Mouse (Mus musculus): ENCODE results near the gene Xrcc4. TPM values are rescaled to one million over a fixed set of nuclear protein-coding genes. Genes with fewer than 3 reads are reported as not detected.

Gene Xrcc4
- polyA plus RNA-seq, 1 experiment from 2014 or later: 12.2 TPM

DNA sequence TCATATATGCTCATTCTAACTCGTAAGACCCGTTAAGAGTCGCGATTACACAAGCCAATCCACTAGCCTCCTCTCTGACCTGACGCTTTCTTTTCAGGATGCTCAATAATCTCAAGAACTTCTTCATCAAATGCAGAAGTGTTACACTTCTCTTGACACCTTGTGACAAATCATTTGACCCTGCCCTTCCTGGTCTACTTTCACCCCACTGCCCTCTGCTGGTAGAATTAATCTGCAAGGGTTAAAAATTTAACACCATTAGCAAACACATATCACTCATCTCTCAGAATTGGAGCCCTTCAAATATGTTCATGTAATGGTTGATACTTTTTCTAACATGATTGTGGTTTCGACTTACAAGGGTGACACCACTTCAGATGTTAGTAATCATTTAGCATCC is 37.7 kb downstream of the Xrcc4 start:
- WGBS: 76% methylated on average over 6 of the region's 6 CpGs
- Histone ChIP-seq H3K4me2 (ENCODE audit: low read depth, low read length) (no peak overlapping the region), H3K9ac (ENCODE audit: low read length) (no peak overlapping the region), H3K9me3 (replicated peaks; ENCODE audit: control insufficient read depth, low read length) (no peaks in the 10 kb centered on the region), H3K4me1 (ENCODE audit: control insufficient read depth, insufficient read depth, low read length) (no peaks in the 10 kb centered on the region), H3K27ac (ENCODE audit: low read length) (no peak overlapping the region), H3K36me3 (ENCODE audit: control insufficient read depth, insufficient read depth, low read length) (no peaks in the 10 kb centered on the region), H3K4me3 (replicated peaks; ENCODE audit: low read length) (no peak overlapping the region), H3K27me3 (ENCODE audit: control insufficient read depth, insufficient read depth, low read length) (no peaks in the 10 kb centered on the region)
- ATAC-seq (ENCODE audit: insufficient read depth, low FRiP score): no peak

DNA sequence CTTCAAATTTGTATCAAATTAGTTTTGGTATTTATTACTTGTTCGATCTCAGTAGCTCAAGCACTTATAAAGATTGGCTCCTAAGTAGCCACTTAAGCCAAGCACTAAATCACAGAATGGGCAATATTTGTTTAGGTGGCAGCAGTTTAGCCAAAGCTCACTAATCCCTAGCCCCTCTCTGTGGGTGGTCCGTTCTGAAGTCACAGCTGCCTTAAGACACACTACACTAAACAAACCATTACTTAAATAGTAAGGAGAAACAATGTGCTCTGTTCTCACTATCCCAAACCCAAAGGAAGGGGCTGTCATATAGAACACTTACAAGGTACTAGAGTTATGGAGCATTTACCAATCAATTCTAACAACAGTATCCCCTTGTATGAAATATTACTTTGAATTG is 49.8 kb downstream of the Xrcc4 start:
- Histone ChIP-seq H3K9me3 (replicated peaks; ENCODE audit: control insufficient read depth, low read length) (no peaks in the 10 kb centered on the region), H3K9ac (ENCODE audit: low read length) (no peak overlapping the region), H3K4me2 (ENCODE audit: low read depth, low read length) (no peak overlapping the region), H3K27ac (ENCODE audit: low read length) (no peak overlapping the region), H3K27me3 (ENCODE audit: control insufficient read depth, insufficient read depth, low read length) (no peaks in the 10 kb centered on the region), H3K4me1 (ENCODE audit: control insufficient read depth, insufficient read depth, low read length) (no peaks in the 10 kb centered on the region), H3K36me3 (ENCODE audit: control insufficient read depth, insufficient read depth, low read length) (no peaks in the 10 kb centered on the region), H3K4me3 (replicated peaks; ENCODE audit: low read length) (no peak overlapping the region)
- WGBS: 15% methylated on average over 2 of the region's 2 CpGs
- ATAC-seq (ENCODE audit: insufficient read depth, low FRiP score): no peak

DNA sequence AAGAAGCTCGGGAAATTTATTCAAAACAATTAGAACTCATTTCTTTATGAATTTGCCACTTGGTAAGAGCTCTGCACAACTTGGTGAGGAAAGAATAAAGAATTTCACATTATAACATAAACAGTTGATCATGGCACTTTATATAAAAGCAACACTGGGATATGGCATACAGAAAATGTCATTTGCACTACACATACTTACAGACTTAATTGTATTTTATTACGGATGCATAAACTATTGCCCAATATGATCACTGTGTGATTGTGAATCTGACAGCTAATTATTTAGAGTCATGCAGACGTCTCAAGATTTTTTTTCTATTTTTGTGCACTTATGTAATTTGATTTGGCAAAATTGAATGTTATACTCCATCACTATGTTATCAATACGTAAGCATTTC is 56.4 kb downstream of the Xrcc4 start:
- H3K9me3 ChIP-seq (replicated peaks; ENCODE audit: control insufficient read depth, low read length): no peaks in the 10 kb centered on the region
- 68% methylated on average over 4 of the region's 4 CpGs for WGBS
- no peak overlapping the region for H3K4me3 ChIP-seq (replicated peaks; ENCODE audit: low read length)
- no peak for ATAC-seq (ENCODE audit: insufficient read depth, low FRiP score)
- H3K27me3 ChIP-seq (ENCODE audit: control insufficient read depth, insufficient read depth, low read length): no peaks in the 10 kb centered on the region
- H3K27ac ChIP-seq (ENCODE audit: low read length): no peak overlapping the region
- no peak overlapping the region for H3K4me2 ChIP-seq (ENCODE audit: low read depth, low read length)
- H3K36me3 ChIP-seq (ENCODE audit: control insufficient read depth, insufficient read depth, low read length): no peaks in the 10 kb centered on the region
- no peak overlapping the region for H3K9ac ChIP-seq (ENCODE audit: low read length)
- no peaks in the 10 kb centered on the region for H3K4me1 ChIP-seq (ENCODE audit: control insufficient read depth, insufficient read depth, low read length)

DNA sequence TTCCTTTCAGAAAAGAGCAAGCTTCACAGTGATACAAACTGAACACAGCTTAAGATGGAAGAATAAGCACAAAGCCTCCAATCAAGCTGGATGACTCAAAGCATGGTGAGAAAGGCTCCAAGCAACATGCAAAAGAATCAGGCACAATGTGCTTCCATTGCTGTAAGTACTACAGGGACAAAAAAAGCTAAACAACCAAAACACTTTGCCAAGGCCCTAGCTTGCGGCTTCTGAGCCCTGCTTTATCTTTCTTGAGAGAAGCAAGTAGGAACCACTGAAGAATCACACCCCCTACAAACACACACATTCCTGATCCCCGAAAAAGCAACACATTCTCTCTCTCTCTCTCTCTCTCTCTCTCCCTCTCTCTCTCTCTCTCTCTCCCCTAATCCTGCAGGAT is 56.9 kb downstream of the Xrcc4 start:
- no peak overlapping the region for H3K4me2 ChIP-seq (ENCODE audit: low read depth, low read length)
- no peaks in the 10 kb centered on the region for H3K36me3 ChIP-seq (ENCODE audit: control insufficient read depth, insufficient read depth, low read length)
- H3K9ac ChIP-seq (ENCODE audit: low read length): no peak overlapping the region
- no peaks in the 10 kb centered on the region for H3K27me3 ChIP-seq (ENCODE audit: control insufficient read depth, insufficient read depth, low read length)
- no peak overlapping the region for H3K4me3 ChIP-seq (replicated peaks; ENCODE audit: low read length)
- WGBS: 43% methylated on average over 2 of the region's 2 CpGs
- no peak for ATAC-seq (ENCODE audit: insufficient read depth, low FRiP score)
- H3K9me3 ChIP-seq (replicated peaks; ENCODE audit: control insufficient read depth, low read length): no peaks in the 10 kb centered on the region
- no peak overlapping the region for H3K27ac ChIP-seq (ENCODE audit: low read length)
- H3K4me1 ChIP-seq (ENCODE audit: control insufficient read depth, insufficient read depth, low read length): no peaks in the 10 kb centered on the region

DNA sequence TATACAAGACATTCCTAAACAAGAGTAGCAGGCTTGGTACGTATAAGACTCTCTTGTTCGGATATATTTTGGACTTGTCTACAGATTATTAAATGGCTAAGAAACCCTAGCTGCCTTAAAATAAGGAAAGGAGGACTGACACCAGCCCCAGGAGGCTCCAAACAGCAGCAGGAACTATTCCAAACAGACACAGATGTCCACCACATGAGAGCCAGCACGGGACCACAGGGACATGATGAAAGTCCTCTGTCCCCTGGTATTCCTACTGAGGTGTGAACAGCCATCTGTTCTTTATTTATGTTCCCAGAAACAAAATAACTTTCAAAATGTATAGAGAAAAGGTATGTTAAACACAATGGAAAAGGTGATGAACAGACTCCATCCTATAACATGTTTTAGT is 58.5 kb downstream of the Xrcc4 start:
- 58% methylated on average over 3 of the region's 3 CpGs for WGBS
- Histone ChIP-seq H3K9me3 (replicated peaks; ENCODE audit: control insufficient read depth, low read length) (no peaks in the 10 kb centered on the region), H3K36me3 (ENCODE audit: control insufficient read depth, insufficient read depth, low read length) (no peaks in the 10 kb centered on the region), H3K4me3 (replicated peaks; ENCODE audit: low read length) (no peak overlapping the region), H3K9ac (ENCODE audit: low read length) (no peak overlapping the region), H3K4me1 (ENCODE audit: control insufficient read depth, insufficient read depth, low read length) (no peaks in the 10 kb centered on the region), H3K27ac (ENCODE audit: low read length) (no peak overlapping the region), H3K4me2 (ENCODE audit: low read depth, low read length) (no peak overlapping the region), H3K27me3 (ENCODE audit: control insufficient read depth, insufficient read depth, low read length) (no peaks in the 10 kb centered on the region)
- no peak for ATAC-seq (ENCODE audit: insufficient read depth, low FRiP score)

DNA sequence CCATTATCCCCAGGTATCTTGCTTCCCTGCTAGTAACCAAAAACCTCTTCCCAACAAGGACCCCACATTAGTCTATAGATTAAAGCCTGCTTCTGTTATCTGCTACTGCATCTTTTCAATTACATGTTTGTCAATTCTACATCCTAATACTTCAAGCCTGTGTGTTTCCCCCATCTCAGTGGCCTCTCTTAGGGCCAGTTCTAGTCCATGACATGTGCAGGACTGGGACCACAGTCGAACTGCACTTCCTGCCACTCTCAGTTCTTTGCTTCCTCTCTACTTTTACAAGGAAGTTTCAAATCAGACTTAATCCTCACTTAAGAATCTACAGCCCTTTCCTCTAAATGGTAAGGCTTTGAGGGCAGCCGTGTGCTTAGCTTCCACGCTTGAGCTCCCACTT is 76.8 kb downstream of the Xrcc4 start:
- 52% methylated on average over 3 of the region's 3 CpGs for WGBS
- no peak for ATAC-seq (ENCODE audit: insufficient read depth, low FRiP score)
- H3K4me2 ChIP-seq (ENCODE audit: low read depth, low read length): no peak overlapping the region

DNA sequence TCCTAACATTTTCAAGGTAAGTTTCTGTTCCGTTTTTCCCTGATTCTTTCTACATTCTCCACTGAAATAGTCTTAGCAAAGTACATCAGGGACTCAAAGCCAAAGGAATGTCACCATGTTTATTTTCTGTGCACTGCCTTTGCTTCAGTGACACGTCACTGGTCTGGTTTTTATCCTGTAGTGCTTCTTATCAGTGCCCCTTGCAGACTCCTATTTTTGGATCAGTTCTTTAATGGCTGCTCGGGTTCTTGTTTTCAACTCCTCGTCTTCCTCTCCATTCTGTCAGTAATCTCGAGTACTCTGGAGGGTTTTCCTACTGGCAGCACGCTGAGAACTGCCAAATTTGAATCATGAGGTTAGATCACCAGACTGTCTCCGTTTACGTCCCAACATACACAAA is 77.2 kb downstream of the Xrcc4 start:
- H3K4me2 ChIP-seq (ENCODE audit: low read depth, low read length): no peak overlapping the region
- no peaks in the 10 kb centered on the region for H3K27me3 ChIP-seq (ENCODE audit: control insufficient read depth, insufficient read depth, low read length)
- H3K36me3 ChIP-seq (ENCODE audit: control insufficient read depth, insufficient read depth, low read length): no peaks in the 10 kb centered on the region
- no peak overlapping the region for H3K27ac ChIP-seq (ENCODE audit: low read length)
- WGBS: 34% methylated on average over 8 of the region's 8 CpGs
- no peak overlapping the region for H3K4me3 ChIP-seq (replicated peaks; ENCODE audit: low read length)
- no peak overlapping the region for H3K9ac ChIP-seq (ENCODE audit: low read length)
- no peaks in the 10 kb centered on the region for H3K9me3 ChIP-seq (replicated peaks; ENCODE audit: control insufficient read depth, low read length)
- ATAC-seq (ENCODE audit: insufficient read depth, low FRiP score): no peak
- no peaks in the 10 kb centered on the region for H3K4me1 ChIP-seq (ENCODE audit: control insufficient read depth, insufficient read depth, low read length)

More for the DNA sequence above, 76.8 kb downstream of the Xrcc4 start:
- Histone ChIP-seq H3K9me3 (replicated peaks; ENCODE audit: control insufficient read depth, low read length) (no peaks in the 10 kb centered on the region), H3K9ac (ENCODE audit: low read length) (no peak overlapping the region), H3K36me3 (ENCODE audit: control insufficient read depth, insufficient read depth, low read length) (no peaks in the 10 kb centered on the region), H3K4me1 (ENCODE audit: control insufficient read depth, insufficient read depth, low read length) (no peaks in the 10 kb centered on the region), H3K27me3 (ENCODE audit: control insufficient read depth, insufficient read depth, low read length) (no peaks in the 10 kb centered on the region), H3K27ac (ENCODE audit: low read length) (no peak overlapping the region), H3K4me3 (replicated peaks; ENCODE audit: low read length) (no peak overlapping the region)

DNA sequence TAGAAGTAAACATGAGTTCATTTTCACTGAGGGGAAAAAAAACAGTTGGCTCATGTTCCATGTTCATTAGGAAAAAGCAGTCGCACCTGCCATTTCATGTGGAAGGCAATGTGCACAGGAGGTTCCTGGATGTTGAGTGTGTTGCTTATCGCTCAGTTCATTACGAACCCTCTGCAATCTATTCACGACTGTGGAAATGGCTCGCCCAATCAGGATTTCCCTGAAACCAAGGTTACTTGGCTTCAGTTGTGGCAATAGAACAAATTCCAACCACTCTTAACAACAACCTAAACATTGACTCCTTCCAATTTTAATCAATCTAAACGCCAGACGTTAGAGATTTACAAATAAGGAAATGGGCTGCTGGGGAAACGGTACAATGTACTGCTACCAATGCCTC is 78.3 kb downstream of the Xrcc4 start:
- Histone ChIP-seq H3K4me3 (replicated peaks; ENCODE audit: low read length) (no peak overlapping the region), H3K4me1 (ENCODE audit: control insufficient read depth, insufficient read depth, low read length) (no peaks in the 10 kb centered on the region), H3K27me3 (ENCODE audit: control insufficient read depth, insufficient read depth, low read length) (no peaks in the 10 kb centered on the region), H3K27ac (ENCODE audit: low read length) (no peak overlapping the region), H3K4me2 (ENCODE audit: low read depth, low read length) (no peak overlapping the region), H3K36me3 (ENCODE audit: control insufficient read depth, insufficient read depth, low read length) (no peaks in the 10 kb centered on the region), H3K9ac (ENCODE audit: low read length) (no peak overlapping the region), H3K9me3 (replicated peaks; ENCODE audit: control insufficient read depth, low read length) (no peaks in the 10 kb centered on the region)
- 67% methylated on average over 8 of the region's 8 CpGs for WGBS
- ATAC-seq (ENCODE audit: insufficient read depth, low FRiP score): no peak

DNA sequence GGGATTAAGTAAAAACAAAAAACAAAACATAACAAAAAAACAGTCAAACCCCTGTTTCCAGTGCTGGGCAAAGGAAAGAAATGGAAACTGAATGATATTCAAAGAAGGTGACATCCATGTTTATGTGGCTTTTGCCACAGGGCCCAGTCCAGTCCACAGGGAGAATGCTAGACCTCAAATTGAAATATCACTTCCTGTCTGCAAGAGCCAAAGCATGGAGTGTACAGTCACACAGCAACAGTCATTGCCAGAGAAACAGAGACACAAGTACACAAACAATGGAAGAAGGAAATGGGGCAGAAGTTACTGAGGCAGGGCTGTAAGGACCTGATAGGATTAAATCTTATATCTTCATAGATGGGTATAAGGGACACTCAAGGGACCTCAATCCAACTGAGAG is 79.6 kb downstream of the Xrcc4 start:
- no peak overlapping the region for H3K4me2 ChIP-seq (ENCODE audit: low read depth, low read length)
- H3K4me3 ChIP-seq (replicated peaks; ENCODE audit: low read length): no peak overlapping the region
- H3K27me3 ChIP-seq (ENCODE audit: control insufficient read depth, insufficient read depth, low read length): no peaks in the 10 kb centered on the region
- H3K4me1 ChIP-seq (ENCODE audit: control insufficient read depth, insufficient read depth, low read length): no peaks in the 10 kb centered on the region
- H3K36me3 ChIP-seq (ENCODE audit: control insufficient read depth, insufficient read depth, low read length): no peaks in the 10 kb centered on the region
- no peaks in the 10 kb centered on the region for H3K9me3 ChIP-seq (replicated peaks; ENCODE audit: control insufficient read depth, low read length)
- H3K27ac ChIP-seq (ENCODE audit: low read length): no peak overlapping the region
- ATAC-seq (ENCODE audit: insufficient read depth, low FRiP score): no peak
- no peak overlapping the region for H3K9ac ChIP-seq (ENCODE audit: low read length)

DNA sequence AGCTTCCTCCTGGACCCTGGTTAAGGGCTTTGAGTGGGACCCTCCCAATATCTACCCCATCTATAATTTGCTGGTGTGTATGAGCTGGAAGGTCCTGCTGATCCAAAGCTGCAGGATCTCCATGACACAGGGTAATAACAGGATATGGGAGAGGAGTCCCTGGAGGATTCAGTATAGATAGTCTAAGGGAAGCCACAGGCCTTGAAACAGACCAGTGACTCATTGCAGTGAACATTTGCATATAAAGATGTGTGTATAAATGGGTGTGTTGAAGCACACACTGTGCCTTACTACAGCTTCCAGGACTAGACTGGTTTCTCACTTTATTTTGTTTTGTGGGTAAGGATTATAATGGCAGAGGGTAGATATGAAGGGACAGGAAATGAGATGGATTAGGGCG is 83.8 kb downstream of the Xrcc4 start:
- no peaks in the 10 kb centered on the region for H3K36me3 ChIP-seq (ENCODE audit: control insufficient read depth, insufficient read depth, low read length)
- no peak overlapping the region for H3K4me2 ChIP-seq (ENCODE audit: low read depth, low read length)
- no peak overlapping the region for H3K27ac ChIP-seq (ENCODE audit: low read length)
- no peak overlapping the region for H3K9ac ChIP-seq (ENCODE audit: low read length)
- H3K27me3 ChIP-seq (ENCODE audit: control insufficient read depth, insufficient read depth, low read length): no peaks in the 10 kb centered on the region
- 90% methylated on average over 1 of the region's 1 CpGs for WGBS
- no peaks in the 10 kb centered on the region for H3K9me3 ChIP-seq (replicated peaks; ENCODE audit: control insufficient read depth, low read length)
- ATAC-seq (ENCODE audit: insufficient read depth, low FRiP score): no peak
- H3K4me1 ChIP-seq (ENCODE audit: control insufficient read depth, insufficient read depth, low read length): no peaks in the 10 kb centered on the region
- H3K4me3 ChIP-seq (replicated peaks; ENCODE audit: low read length): no peak overlapping the region
